Mouse (Mus musculus) ES-E14 (cell line): ENCODE data around the gene Eif3j1. TPM values are rescaled to one million over a fixed set of nuclear protein-coding genes. Genes with fewer than 3 reads are reported as not detected.

Experiments
- DNase-seq: peaks from one replicate; pipeline ENCODE4 v3.0.0-alpha.2; 2013; ENCODE audit warnings: low read depth, low spot score
- H3K27ac ChIP-seq: 2 replicates; pipeline ENCODE4 v1.5.1; 2012; ENCODE audit warnings: low read depth, mild to moderate bottlenecking, low read length, moderate library complexity, mixed read lengths; ENCODE audit not compliant: poor library complexity, insufficient read depth, severe bottlenecking
- H3K36me3 ChIP-seq: 2 replicates; pipeline ENCODE4 v1.6.1; 2012; ENCODE audit warnings: mild to moderate bottlenecking, low read length, moderate library complexity, mixed read lengths; ENCODE audit not compliant: control insufficient read depth, poor library complexity, insufficient read depth, severe bottlenecking
- H3K4me1 ChIP-seq, 2 experiments: fragments of 150-350 bp in 1 of 2; sonication (generic) in 1 of 2; 2 replicates each; pipeline ENCODE4 v1.6.1; 2012; ENCODE audit warnings: low read length in 2 of 2, mild to moderate bottlenecking in 1 of 2, mixed read lengths in 1 of 2; ENCODE audit not compliant: control insufficient read depth in 2 of 2, insufficient read depth in 2 of 2, poor library complexity in 1 of 2
- H3K4me3 ChIP-seq, 2 experiments: fragments of 150-350 bp in 1 of 2; sonication (generic) in 1 of 2; 2 replicates each; pipeline ENCODE4 v1.5.1; 2012; ENCODE audit warnings: low read length in 2 of 2, low read depth in 1 of 2, mild to moderate bottlenecking in 1 of 2, mixed read lengths in 1 of 2; ENCODE audit not compliant: insufficient read depth in 1 of 2, poor library complexity in 1 of 2, severe bottlenecking in 1 of 2
- H3K9ac ChIP-seq: 2 replicates; pipeline ENCODE4 v1.6.1; 2012; ENCODE audit warnings: low read depth, mild to moderate bottlenecking, low read length, mixed read lengths; ENCODE audit not compliant: poor library complexity, insufficient read depth, severe bottlenecking
- H3K9me3 ChIP-seq: fragments of 150-350 bp; sonication (generic); 2 replicates; pipeline ENCODE4 v1.6.1; 2012; ENCODE audit warnings: low read depth, mild to moderate bottlenecking, low read length; ENCODE audit not compliant: control insufficient read depth, insufficient read depth
- CHD2 ChIP-seq: IDR thresholded peaks from 2 replicates; pipeline ENCODE4 v1.6.1; 2014; ENCODE audit warnings: mild to moderate bottlenecking, low read depth, low read length, inconsistent platforms
- HCFC1 ChIP-seq: IDR thresholded peaks from 2 replicates; pipeline ENCODE4 v1.6.1; 2012; ENCODE audit warnings: low read length, inconsistent platforms, borderline replicate concordance; ENCODE audit not compliant: insufficient read depth
- MAFK ChIP-seq: IDR thresholded peaks from 2 replicates; pipeline ENCODE4 v1.6.1; 2014; ENCODE audit warnings: mild to moderate bottlenecking, low read depth, low read length, inconsistent platforms; ENCODE audit not compliant: insufficient read depth
- ZC3H11A ChIP-seq: IDR thresholded peaks from 2 replicates; pipeline ENCODE4 v1.6.1; 2012; ENCODE audit warnings: low read depth, mild to moderate bottlenecking, inconsistent platforms, low read length, borderline replicate concordance
- ZNF384 ChIP-seq: IDR thresholded peaks from 2 replicates; pipeline ENCODE4 v1.6.1; 2012; ENCODE audit warnings: low read depth, low read length, inconsistent platforms
- in situ Hi-C, 2 experiments: fragments of 600-800 bp; cut with MboI; formaldehyde crosslinking; loops; one replicate each; pipeline ENCODE4 v1.15.1; 2025; ENCODE audit warnings: low sequenced_read_pairs in 2 of 2, inconsistent platforms in 1 of 2; ENCODE audit not compliant: unreplicated experiment in 2 of 2
- total RNA-seq: library from RNA; depleted of rRNA; stranded (reverse); fragments of 300-350 nt; gene quantifications from 2 replicates; pipeline ENCODE4 v1.2.3, GENCODE M21; 2012

The Eif3j1 gene
- total RNA-seq, 1 experiment = 15.5 TPM

- H3K4me3 ChIP-seq = no peak overlapping the region
- no peaks in the 10 kb centered on the region for H3K9me3 ChIP-seq
- no peak for TF ChIP-seq CHD2
- no peak for TF ChIP-seq ZC3H11A
- TF ChIP-seq MAFK = no peak
- TF ChIP-seq ZNF384 = no peak
- TF ChIP-seq HCFC1 = no peak
- DNase-seq = no peak
- no peak overlapping the region for H3K27ac ChIP-seq
- peaks cover 4% of the 10 kb centered on the region for H3K36me3 ChIP-seq
- no peaks in the 10 kb centered on the region for H3K4me1 ChIP-seq
- H3K9ac ChIP-seq = no peak overlapping the region
- in situ Hi-C loops = no loop called here
These were observed 3.6 kb downstream of the Eif3j1 start for GRCm38 (mm10) chr2:122031970-122032369.

- Histone ChIP-seq H3K4me1 (no peaks in the 10 kb centered on the region), H3K27ac (no peak overlapping the region), H3K9me3 (no peaks in the 10 kb centered on the region), H3K9ac (no peak overlapping the region), H3K36me3 (peaks cover 4% of the 10 kb centered on the region), H3K4me3 (no peak overlapping the region)
- no peak for DNase-seq
- in situ Hi-C loops = no loop called here
- TF ChIP-seq MAFK (no peak), HCFC1 (no peak), CHD2 (no peak), ZNF384 (no peak), ZC3H11A (no peak)
These were observed 7.7 kb downstream of the Eif3j1 start for GRCm38 (mm10) chr2:122036064-122036463.

GRCm38 (mm10) chr2:122043926-122044325, 15.6 kb downstream of the Eif3j1 start:
- H3K27ac ChIP-seq = no peak overlapping the region
- H3K9ac ChIP-seq = no peak overlapping the region
- in situ Hi-C loops = no loop called here
- H3K9me3 ChIP-seq = no peaks in the 10 kb centered on the region
- H3K4me1 ChIP-seq = no peaks in the 10 kb centered on the region
- H3K36me3 ChIP-seq = peaks cover 2% of the 10 kb centered on the region; the same call in 1 of the 2 replicates
- no peak overlapping the region for H3K4me3 ChIP-seq
- DNase-seq = no peak
- TF ChIP-seq ZNF384 = no peak
- no peak for TF ChIP-seq MAFK
- no peak for TF ChIP-seq ZC3H11A
- no peak for TF ChIP-seq HCFC1
- no peak for TF ChIP-seq CHD2

DNA sequence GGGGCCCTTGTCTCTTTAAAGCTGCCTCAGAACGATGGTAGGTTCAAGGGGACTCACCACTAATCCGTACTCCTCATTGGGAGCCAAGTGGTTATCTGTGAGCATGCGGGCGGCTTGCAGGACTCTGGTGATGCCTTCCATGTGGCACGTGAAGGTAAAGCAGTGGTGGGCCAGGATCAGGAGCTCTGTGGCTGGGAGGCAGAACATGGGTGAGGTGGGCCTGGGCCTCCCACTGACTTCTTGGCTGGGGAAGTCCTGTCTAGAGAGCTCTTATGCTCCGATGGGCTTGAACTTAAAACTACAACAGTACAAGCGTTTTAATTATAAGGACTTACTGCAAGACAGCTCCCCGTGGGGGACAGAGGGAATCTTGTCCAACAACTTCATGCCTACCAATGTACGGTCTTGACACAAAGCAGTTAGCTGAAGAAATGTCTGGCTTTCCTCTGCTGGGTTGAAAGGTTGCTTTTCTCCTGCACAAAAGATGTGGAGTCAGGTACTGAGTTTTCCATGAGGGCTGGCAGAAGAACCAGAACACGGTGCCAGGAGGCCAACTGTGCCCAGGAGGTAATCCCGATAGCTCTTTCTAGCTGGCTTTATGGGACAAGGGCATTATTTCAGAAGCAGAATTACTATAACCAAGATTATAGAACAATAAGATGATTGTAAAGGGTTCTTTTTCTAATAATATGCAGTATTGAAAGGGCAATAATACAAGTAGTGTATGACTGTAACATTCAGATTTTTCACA, 31.2 kb downstream of the Eif3j1 start:
- H3K4me3 ChIP-seq = no peak overlapping the region
- H3K9me3 ChIP-seq = no peaks in the 10 kb centered on the region
- TF ChIP-seq ZC3H11A (no peak), CHD2 (no peak), HCFC1 (no peak), ZNF384 (no peak), MAFK (no peak)
- no peak overlapping the region for H3K9ac ChIP-seq
- H3K4me1 ChIP-seq = no peaks in the 10 kb centered on the region
- no peak overlapping the region for H3K27ac ChIP-seq
- in situ Hi-C loops = no loop called here
- H3K36me3 ChIP-seq = peaks cover 25% of the 10 kb centered on the region
- no peak for DNase-seq
